Mouse (Mus musculus) embryo, embryonic 11 days (tissue): ENCODE measurements around the gene Ntrk3.

Experiments
- DNase-seq: peaks from one replicate; pipeline ENCODE4 v3.0.0-alpha.2; 2015

Ntrk3 gene

GRCm38 (mm10) chr7:78719795-78720460, 17.9 kb downstream of the Ntrk3 start:
- no peak for DNase-seq

GRCm38 (mm10) chr7:78719117-78719516, 18.7 kb downstream of the Ntrk3 start:
- no peak for DNase-seq

- no peak for DNase-seq
These were observed 19.6 kb downstream of the Ntrk3 start for GRCm38 (mm10) chr7:78718191-78718609.

GRCm38 (mm10) chr7:78707708-78708107, 30.1 kb downstream of the Ntrk3 start:
- no peak for DNase-seq

GRCm38 (mm10) chr7:78707122-78707521, 30.7 kb downstream of the Ntrk3 start:
- no peak for DNase-seq

GRCm38 (mm10) chr7:78702676-78703075, 35.1 kb downstream of the Ntrk3 start:
- no peak for DNase-seq

- no peak for DNase-seq
These were observed 42.6 kb downstream of the Ntrk3 start for GRCm38 (mm10) chr7:78695200-78695599.

DNA sequence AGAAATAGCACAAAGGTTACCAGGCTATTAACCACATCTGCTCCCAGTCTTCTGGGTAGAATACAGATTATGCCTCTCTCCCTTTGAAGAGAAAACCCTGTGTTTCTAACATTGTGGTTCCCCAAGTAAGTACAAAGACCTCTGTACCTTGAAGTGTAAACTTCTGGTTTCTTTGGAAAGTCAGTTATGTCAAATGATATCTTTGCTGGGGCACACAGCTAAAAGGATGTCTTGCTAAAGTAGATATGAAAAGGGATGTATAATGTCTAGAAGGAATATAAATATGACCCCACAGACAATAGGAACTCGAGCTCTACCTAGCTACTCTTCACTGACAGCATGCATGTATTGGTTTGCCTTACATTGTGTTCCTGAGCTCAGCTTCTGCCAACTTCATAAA, 44.7 kb downstream of the Ntrk3 start:
- DNase-seq: no peak

DNA sequence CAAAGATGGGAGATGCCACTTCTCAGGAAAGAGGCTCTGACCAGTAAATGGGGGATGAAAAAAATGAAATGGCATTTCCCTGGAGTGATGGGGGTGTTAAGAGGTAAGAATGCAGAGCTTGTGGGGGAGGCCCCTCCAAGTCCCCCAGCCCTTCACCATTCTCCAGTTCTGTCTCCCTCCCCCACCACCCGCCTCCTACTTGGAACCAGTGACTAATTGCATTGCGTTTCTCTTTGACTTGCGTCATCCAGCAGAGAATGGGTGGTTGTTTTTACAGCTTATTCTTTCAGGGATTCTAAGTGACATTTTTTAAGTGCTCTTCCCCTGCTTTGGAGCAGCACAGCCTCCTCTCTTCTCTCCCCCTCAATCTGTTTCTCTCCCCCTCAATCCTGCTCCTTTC, 46.9 kb downstream of the Ntrk3 start:
- DNase-seq: no peak

DNA sequence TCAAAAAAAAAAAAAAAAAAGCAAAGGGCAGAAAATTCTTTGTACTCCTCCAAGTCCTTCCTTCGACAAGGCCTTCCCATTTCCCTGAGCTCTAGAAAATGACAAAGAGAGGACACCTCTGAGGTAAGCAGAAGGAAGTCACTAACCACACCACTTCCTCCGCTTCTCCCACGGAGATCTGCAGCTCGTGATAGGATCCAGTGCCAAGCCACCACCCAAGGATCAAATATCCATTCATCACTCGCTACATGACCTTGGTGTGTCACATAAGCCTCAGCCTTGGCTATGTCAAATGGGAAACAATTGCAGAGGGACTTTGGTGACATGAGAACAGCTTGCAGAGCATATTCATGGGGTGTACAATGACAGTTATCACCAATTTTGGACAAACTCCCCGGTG, 52.9 kb downstream of the Ntrk3 start:
- DNase-seq: no peak

DNA sequence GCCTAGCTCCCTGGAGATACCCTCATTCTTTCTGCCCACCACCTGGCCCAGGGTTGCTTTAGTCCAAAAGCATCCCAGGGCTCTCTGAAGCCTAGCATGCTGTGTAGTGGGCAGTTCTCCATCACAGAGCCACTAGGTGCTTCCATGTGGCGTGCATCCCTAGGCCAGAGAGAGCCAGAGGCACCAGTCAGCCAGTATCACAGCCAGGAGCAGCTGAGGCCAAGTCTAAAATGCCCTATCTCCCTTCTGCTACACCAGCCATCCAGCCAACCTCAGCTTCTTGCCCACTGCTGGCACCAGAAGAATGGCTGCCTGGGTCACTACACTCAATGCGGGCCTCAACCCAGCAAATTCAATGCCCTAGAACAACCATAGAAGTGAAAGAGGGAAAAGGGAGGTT, 56.9 kb downstream of the Ntrk3 start:
- no peak for DNase-seq

DNA sequence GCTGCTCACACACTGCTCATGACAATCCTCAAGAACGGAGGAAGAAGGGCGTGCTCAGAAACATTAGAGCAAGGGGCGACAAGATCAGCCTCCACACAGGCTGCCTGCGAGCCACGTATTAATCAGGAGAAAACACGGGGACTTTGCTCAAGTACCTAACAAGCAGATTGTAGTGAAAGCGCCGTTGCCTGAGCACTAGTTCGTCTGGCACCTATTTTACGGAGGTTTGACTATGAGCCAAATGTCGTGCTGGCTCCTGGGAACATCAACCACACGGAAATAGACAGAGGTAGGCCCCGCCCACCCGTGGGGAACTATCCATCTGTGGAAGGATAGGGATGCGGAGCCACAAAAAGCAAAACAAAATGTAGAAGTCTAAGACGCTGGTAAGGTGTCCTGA, 68.4 kb downstream of the Ntrk3 start:
- DNase-seq: no peak

DNA sequence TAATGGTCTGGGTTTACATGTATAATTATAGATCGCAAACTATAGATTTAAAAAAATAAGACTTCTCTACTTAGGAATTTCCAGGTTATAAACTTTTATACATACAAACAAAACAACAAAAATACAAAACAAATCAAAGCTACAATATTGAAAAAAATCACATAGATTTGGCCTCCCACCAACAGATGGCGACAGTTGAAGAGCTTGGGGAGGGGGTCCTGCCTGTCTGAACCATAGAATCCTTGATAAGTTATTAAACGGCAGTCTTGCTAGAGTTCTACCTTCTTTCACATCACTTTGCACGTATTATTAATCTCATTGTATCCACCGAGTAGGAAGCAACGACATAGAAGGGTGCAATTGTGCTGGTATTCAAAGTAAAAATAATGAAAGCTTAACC, 68.9 kb downstream of the Ntrk3 start:
- no peak for DNase-seq

DNA sequence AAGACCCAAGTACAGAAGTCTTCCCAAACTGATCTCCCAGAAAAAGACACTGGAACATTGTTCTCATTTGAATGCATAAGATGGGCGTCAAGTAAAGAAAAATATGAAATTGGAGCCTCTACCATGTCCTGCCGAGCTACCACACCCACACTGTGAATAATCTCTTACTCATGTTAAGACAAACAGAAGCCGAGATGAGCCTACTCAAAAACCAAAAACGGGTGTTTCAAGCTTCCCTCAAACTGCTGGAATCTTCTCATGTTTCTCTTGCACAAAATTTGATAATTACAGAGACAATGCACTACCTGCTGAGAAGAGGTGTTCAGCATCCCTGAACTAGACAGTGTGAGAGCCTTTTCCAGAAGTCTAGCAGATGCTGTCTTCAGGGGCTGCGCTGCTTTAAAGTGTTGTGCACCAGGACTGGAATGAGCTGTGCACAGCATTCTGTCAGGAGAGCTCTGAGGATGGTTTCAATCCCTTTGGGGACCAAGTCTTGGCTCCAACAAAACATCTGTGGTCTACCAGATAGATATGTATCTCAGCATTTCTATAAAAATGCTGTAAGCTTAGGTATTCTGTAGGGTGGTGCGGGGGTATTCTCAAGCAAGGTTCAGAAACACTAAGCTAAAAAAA, 69.7 kb downstream of the Ntrk3 start:
- DNase-seq: no peak

GRCm38 (mm10) chr7:78660832-78661231, 77.0 kb downstream of the Ntrk3 start:
- no peak for DNase-seq

DNA sequence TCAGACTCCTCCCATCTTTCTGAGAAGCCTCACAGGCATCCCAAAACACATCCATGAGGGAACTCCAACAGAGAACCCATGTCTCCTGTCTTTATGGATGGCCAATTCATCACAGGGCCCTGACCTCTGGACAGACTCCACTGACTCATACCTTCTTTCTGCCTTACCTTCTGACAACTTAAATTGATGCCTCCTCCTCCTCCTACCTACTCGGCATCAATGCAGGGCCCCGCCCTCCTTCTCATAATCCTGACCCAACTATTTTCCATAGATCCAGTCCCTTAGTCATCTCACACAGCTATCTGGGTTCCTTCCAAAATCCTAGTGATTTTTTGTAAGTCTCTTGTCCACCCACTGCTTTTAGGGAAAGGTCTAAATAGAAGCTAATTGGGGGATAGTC, 78.0 kb downstream of the Ntrk3 start:
- no peak for DNase-seq

DNA sequence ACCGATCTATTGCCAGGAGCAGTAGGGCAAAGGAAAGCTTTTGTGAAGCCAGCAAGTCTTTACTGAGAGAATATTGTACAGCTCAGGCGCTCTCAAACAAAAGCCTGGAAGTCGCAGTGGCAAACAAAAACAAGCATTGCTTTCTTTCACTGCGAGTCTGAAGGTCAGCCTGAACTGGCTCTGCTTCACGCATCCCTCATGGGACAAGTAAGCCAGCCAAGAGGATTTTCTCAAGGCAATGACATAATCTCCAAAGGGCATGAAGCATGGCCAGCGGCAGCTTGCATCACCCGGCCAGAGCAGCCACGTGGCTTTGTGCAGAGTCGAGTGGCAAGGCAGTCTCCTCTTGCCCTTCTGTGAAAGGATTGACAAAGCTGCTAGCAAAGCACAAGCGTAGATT, 79.8 kb downstream of the Ntrk3 start:
- DNase-seq: peak; percentile 4

DNA sequence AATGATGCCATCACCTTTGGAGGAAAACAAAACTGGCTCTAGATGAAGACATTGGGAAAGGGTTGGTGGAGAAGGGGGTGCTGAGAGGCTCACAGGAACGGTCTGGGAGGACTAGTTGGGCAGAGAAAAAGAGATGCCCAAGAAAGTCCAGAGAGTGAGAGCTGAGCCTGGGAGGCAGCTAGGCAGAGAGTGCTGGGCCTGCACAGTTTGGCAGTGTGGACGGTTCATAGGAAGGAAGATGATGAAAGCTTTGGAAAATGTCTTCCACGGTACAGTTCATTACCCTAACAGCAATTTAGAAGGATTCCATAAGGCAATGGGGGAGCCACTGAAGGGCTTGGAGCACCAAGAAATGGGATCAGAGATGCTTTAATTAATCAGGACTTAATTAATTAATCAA, 81.6 kb downstream of the Ntrk3 start:
- no peak for DNase-seq

DNA sequence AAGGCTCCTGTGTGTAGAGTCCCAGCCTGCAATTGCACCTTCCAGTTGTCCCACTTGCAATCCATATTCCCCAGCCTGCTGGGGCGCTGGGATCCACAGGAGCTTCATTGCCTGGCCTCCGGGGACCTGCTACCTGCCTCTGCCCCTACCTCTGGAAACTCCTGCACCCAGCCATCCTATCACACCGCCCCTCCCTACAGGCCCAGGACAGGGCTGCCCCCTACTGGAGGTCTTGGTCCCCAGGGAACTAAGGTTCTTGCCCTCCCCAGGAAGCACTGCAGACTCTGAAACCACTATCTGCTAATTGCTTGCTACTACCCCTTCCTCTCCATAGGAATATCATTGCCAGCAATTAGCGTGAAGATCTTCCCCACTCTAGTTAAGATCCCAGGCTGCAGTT, 84.1 kb downstream of the Ntrk3 start:
- DNase-seq: no peak

DNA sequence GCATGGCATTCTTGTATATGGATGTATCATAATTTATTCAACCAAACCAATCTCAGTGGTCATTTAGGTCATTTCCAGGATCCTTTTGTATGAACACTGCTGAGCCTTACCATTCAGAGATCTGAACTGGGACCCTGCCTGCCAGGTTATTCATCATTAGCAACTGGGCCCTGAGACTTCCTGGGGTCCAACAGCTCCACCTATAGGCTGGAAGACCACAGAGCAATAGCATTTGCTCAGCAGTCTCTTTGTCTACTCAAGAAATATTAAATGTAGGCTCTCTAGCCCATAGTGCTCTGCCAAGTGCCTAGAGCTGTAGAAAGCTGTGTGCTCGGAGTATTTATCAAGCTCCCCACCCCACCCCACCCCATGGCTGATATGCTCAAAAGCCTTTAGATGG, 85.5 kb downstream of the Ntrk3 start:
- no peak for DNase-seq

- DNase-seq: no peak
These were observed 86.3 kb downstream of the Ntrk3 start for GRCm38 (mm10) chr7:78651540-78651939.

DNA sequence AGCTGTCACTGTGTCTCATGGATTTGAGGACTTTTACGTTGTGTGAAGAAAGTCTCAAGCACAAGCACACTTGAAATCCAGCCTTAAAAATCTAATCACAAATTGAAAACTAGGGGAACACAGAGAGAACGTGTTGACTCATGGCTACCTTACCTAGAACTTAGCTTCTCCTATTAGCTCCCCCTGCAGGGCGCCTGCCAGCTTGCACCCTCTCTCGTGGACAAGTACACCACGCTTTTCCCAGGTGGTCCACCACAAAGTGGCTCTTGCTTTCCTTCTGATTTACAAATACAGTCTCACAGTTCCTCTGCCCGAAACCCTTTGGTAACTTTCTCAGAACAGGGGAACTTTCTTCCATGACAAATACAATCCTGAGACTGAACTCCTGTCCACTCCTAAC, 94.1 kb downstream of the Ntrk3 start:
- no peak for DNase-seq

GRCm38 (mm10) chr7:78623686-78624085, 114.1 kb downstream of the Ntrk3 start:
- no peak for DNase-seq

GRCm38 (mm10) chr7:78621115-78621514, 116.7 kb downstream of the Ntrk3 start:
- DNase-seq: no peak
